Mouse (Mus musculus): ENCODE measurements around the gene Soga3. TPM values are rescaled to one million over a fixed set of nuclear protein-coding genes. Genes with fewer than 3 reads are reported as not detected.
A peak's percentile ranks its signal among the peaks of the same experiment; 100 is the strongest.

Gene Soga3
- total RNA-seq, 2 experiments from 2014 or later: 157 to 166 TPM

DNA sequence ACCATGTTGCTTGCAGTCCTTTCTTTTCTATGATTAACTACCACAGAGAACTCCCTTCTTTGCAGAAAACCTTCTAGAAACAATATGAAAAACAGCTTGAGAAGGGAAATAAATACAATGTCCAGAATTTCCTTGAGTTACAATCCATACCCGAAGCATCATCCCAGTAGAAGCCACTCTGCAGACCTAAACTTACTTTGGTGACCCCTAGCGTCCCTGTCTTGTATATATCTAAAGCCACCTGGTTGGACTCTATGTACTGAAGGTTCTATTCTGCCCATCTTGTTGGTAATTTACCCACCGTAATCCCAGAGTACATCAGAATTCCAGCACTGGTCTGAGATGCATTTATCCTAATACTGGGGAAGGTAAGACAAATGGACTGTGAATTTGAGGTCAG lies 56.2 kb downstream of the Soga3 start:
- intact Hi-C loops (cut with DNase I): no loop called here
- DNase-seq (ENCODE audit: low spot score in 2 of 2): no peak

DNA sequence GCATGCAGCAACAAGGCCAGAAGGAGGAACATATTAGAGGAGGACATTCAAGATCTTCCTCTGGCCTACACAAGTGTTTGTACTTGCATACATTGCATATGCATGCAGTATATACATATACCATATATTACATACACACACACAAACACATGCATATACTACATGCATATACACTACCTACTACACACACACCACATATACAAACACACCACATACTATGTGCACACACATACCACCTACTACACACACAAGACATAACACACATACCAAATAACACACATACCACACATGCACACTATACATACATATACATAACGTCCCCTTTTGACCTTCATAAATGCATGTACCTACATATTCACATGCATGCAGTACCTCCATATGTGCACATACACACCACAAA lies 57.0 kb downstream of the Soga3 start:
- DNase-seq (ENCODE audit: low spot score in 2 of 2): no peak
- intact Hi-C loops (cut with DNase I): no loop called here

DNA sequence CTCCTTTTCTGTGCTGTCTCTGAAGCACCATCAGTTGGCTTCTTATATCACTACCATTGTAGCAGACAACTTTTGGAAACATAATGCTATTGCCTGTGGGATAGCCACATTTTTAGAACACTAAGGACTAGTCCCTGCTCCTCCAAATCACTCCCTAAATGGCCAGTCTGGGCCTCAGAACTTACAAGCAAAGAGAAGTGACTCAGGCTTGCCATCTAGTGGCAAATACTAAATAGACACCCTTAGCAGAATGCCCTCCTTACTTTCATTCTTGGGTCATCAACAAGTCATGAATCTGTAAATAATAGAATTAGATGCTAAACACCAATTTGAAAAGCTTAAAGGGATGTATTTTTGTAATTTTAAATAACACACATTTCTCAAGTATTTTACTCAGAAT lies 63.1 kb downstream of the Soga3 start:
- peak; percentile 49 to 68 for DNase-seq (ENCODE audit: low spot score in 2 of 2)
- intact Hi-C loops (cut with DNase I): loop anchor here (2.0 to 5.0 kb wide), 3 partner anchors 62 to 119 kb away; no protein-coding TSS in a partner anchor

DNA sequence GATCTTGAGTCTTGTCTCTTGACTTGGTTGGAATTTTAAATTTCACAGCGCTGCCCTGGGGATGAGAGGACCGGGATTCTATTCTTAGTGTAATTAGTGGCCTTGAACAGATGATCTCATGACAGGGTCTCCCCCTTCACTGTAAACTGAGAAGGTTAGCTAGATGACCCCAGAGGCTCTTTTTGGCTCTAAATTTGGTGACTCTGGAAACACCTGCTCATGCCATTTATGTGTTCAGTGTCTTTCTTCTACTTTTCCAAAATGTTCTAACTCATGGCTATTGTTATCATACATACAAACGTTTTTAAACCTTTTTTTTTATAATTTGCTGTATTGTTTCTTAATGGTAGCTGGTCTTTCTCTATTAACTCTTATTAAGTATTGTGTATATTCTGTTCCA lies 65.1 kb downstream of the Soga3 start:
- no peak for DNase-seq (ENCODE audit: low spot score in 2 of 2)
- intact Hi-C loops (cut with DNase I): loop anchor here (5.0 kb wide), 2 partner anchors 101 to 121 kb away; no protein-coding TSS in a partner anchor

DNA sequence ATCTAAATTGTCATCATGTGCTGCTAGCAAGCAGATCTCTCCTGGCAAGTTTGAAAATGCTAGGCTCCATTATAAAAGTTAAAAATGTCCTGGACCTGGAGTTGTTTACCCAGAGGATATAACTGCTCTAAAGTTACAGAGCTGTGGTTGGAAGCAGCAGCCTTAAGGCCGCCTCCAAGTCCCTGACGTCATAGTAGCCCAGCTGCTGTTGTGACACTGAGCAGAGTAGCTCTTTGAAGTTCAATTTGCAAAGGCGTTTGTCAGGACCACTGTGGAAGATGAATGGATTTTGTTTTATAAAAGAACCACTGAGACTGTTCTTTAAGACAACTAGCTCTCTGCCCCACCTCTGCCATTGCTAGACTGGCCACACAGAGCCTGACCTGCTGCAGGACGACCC lies 67.8 kb downstream of the Soga3 start, which contains the start of gene 9330159F19Rik:
Gene 9330159F19Rik (plus strand): TSS at position 154 of the 400 bp plus-strand sequence.
- intact Hi-C loops (cut with DNase I): no loop called here
- peak; percentile 44 to 78 for DNase-seq (ENCODE audit: low spot score in 2 of 2)

DNA sequence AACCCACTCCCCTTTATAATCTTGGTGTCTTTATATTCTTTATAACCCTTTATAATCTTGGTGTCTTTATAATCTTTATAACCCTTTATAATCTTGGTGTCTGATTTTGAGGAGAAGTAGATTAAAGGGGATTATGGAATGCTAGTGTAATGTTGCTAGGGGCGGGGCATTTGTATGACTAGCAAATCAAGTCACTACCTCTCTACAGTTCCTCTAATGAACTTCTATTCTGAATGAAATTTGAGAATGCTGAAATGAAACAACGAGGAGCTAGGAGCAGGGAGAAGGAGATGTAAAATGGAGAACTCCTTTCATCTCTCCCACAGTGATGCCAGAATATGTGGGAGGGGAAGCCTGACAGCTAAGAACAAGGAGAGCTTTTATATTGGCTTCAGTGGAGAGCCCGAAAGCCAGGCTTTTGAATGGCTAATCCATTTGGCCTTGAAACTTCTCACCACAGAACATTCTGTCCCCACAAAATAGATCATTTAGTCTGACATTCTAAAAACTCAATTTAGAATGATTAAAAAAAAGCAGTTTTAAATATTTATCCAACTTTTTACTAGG lies 70.0 kb downstream of the Soga3 start:
- intact Hi-C loops (cut with DNase I): loop anchor here (1.0 kb wide), 1 partner anchor 100 kb away; the partner anchor contains the start of gene Echdc1
- DNase-seq (ENCODE audit: low spot score in 2 of 2): peak in 1 of 2 experiments; percentile 81

DNA sequence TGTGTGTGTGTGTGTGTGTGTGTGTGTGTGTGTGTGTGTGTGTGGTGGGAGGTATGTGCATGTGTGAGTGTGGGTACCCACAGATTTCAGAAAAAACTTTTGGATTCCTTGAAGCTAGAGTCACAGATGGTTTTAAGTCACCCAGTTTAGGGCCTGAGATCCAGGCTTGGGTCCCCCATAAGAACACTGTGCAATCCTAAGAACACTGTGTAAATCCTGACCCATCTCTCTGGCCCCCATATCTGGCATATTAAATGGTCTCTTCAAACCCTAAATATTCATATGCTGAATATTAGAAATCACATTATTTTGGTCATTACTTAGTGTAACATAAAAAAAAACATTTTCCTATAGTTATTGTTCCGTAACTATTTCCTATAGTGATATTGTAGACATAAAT lies 73.3 kb downstream of the Soga3 start:
- intact Hi-C loops (cut with DNase I): no loop called here
- DNase-seq (ENCODE audit: low spot score in 2 of 2): no peak

DNA sequence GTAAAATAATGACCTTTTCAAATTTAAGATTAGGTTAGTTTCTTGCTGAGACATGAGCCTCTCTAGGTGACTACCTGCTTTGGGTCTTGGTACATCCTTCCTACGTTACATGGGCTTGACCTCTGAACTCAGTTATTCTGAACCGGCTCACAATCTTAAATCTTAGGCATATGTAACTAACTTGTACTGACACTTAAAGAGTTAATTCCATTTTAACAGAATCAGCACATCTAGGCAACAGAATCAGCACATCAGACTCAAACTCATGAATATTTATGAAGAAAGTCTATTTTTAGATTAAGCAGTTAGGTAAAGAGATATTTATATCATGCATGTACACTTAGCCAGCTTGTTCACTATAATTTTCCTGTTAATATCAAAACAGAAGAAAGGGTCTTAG lies 73.8 kb downstream of the Soga3 start:
- DNase-seq (ENCODE audit: low spot score in 2 of 2): no peak
- intact Hi-C loops (cut with DNase I): no loop called here

DNA sequence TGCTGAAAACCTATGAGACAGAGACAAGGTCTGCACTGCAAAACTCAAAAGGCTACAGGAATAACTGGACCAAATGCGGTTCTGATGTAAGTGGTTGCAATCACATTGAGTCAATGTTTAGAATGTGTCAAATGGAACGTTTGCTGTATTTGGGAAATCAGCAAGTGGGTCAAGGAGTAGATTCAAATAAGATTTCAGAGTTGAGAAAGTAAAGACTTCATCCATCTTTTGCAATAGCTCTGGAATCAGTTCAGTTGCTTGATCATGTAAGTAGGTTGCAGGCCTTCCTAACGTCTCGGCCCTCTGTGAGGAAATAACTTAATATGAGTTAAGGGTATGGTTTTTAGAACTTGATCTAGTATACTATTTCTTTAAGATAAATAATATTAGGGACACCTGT lies 81.7 kb downstream of the Soga3 start:
- DNase-seq (ENCODE audit: low spot score in 2 of 2): no peak
- intact Hi-C loops (cut with DNase I): no loop called here

DNA sequence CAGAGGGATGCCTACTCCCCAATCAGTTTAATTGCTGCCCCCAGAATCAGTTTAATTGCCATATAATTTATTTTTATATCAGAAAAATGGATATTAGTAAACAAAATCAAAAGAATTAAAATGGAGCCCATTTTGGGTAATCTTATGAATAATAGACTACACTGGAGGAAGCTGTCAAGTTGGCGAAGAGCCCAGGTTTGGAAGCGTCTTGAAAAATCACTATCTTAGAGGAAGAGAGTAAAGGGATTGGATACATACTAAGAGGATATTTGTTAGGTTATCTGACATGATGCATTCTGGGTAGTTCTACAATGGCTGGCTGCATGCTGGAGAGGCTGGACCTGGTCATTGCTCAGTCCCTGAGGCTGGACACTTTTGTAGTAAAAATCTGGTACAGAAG lies 87.6 kb downstream of the Soga3 start:
- no peak for DNase-seq (ENCODE audit: low spot score in 2 of 2)
- intact Hi-C loops (cut with DNase I): no loop called here

Other genes starting within 250 kb of the Soga3 start
- gene 2310057J18Rik, start 157.5 kb upstream of the Soga3 start, total RNA-seq (2021): not detected
- gene Gm49353, start 55.1 kb downstream of the Soga3 start, total RNA-seq (2021): 10 to 100 TPM; 23.8 to 31.2 TPM
- gene 9330159F19Rik, start 67.8 kb downstream of the Soga3 start, total RNA-seq (2021): 10 to 100 TPM; 77.3 to 81.8 TPM
- gene Echdc1, start 169.3 kb downstream of the Soga3 start, total RNA-seq (2021): 10 to 100 TPM; 24.2 to 26.5 TPM
- gene Rnf146, start 218.6 kb downstream of the Soga3 start, total RNA-seq (2021): 10 to 100 TPM; 93.6 to 95.2 TPM